Mouse (Mus musculus) CD8-positive naive resting alpha-beta T cell, adult 2 months (primary cell): ENCODE data around the gene Cyp2c40.
"Not testable (repeated sequence)": the region's sequence is repeated elsewhere in the genome, so short reads cannot be mapped to it uniquely, and the experiment has no call there.

Experiments used
- DNase-seq, 2 experiments: peaks; one replicate each; pipeline ENCODE4 v3.0.0; 2022; ENCODE audit warnings: low read depth in 2 of 2, low spot score in 2 of 2

Cyp2c40 gene

GRCm38 (mm10) chr19:39812714-39813113 is at the start of gene Cyp2c40:
TSS of gene Cyp2c40 (minus strand) at chr19:39812814.
- not testable (repeated sequence) for DNase-seq

GRCm38 (mm10) chr19:39820931-39821330 is 8.3 kb upstream of the Cyp2c40 start:
- DNase-seq: not testable (repeated sequence)

- not testable (repeated sequence) for DNase-seq
Measured at GRCm38 (mm10) chr19:39816400-39816799, 3.8 kb upstream of the Cyp2c40 start.

- DNase-seq: not testable (repeated sequence)
Measured at GRCm38 (mm10) chr19:39815991-39816390, 3.4 kb upstream of the Cyp2c40 start.

- DNase-seq: not testable (repeated sequence)
Measured at GRCm38 (mm10) chr19:39785458-39785857, 27.2 kb downstream of the Cyp2c40 start.

GRCm38 (mm10) chr19:39745357-39745756 is 67.3 kb downstream of the Cyp2c40 start:
- DNase-seq: no peak

DNA sequence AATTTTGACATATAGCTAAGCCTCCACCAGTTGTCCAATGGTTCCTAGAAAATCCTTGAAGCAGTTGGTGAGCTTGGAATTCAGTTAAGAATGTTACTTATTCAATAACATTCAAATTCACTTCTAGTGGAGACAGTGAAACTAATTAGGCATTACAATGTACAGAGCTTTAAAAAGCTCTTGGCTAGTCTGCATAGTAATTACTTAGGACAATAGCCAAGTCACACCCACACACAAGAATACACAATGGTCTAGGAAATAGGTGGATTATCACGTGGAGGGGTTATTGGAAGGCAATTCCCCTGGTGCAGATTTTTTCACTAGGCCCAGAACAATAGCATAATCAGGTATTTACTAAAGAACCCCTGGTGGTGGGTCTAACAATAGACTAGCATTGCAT is 68.3 kb downstream of the Cyp2c40 start:
- not testable (repeated sequence) for DNase-seq

DNA sequence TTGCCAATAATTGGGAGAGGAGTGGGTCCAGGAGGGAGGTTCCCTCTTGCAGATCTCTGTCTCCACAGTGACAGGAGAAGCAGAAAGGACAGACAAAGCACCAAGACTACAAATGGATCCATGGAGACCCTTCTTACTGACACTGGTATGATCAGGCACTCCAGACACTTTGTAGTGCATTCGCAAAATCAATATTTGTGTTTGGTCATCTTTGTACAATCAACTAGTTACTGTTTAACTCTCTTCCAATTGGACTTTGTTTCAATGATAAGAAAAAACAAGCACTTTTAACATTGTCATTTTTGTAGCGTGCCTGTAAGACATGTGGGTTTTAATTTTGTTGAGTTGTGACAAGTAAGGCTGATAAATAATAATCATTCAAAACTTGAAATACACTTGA is 71.7 kb downstream of the Cyp2c40 start, which contains the start of gene Cyp2c68:
Gene Cyp2c68 (minus strand): TSS at position 135 of the 400 bp plus-strand sequence.
- DNase-seq: no peak
